Mouse (Mus musculus) embryonic fibroblast, embryonic 13.5 days (primary cell): ENCODE data around the gene Btnl10. TPM values are rescaled to one million over a fixed set of nuclear protein-coding genes. Genes with fewer than 3 reads are reported as not detected.

Experiments used
- H3K27ac ChIP-seq: 2 replicates; pipeline ENCODE4 v1.5.1; 2012; ENCODE audit warnings: low read length, control low read depth, inconsistent platforms; ENCODE audit not compliant: insufficient read depth
- H3K4me1 ChIP-seq: 2 replicates; pipeline ENCODE4 v1.6.1; 2011; ENCODE audit warnings: low read length; ENCODE audit not compliant: control insufficient read depth, insufficient read depth
- H3K4me3 ChIP-seq: 2 replicates; pipeline ENCODE4 v1.5.1; 2011; ENCODE audit warnings: mild to moderate bottlenecking, control low read depth, low read length; ENCODE audit not compliant: insufficient read depth
- CTCF ChIP-seq: IDR thresholded peaks from 2 replicates; pipeline ENCODE4 v1.5.1; 2011; ENCODE audit warnings: mild to moderate bottlenecking, control low read depth, low read length, moderate library complexity, borderline replicate concordance; ENCODE audit not compliant: insufficient read depth
- POLR2A ChIP-seq: IDR thresholded peaks from 2 replicates; pipeline ENCODE4 v1.6.1; 2011; ENCODE audit warnings: low read depth, mild to moderate bottlenecking, control low read depth, low read length, moderate library complexity
- polyA plus RNA-seq: library from polyadenylated mRNA; stranded (reverse); fragments of >200 nt; gene quantifications from 2 replicates; pipeline ENCODE4 v1.2.4, GENCODE M21; 2011; ENCODE audit warnings: low read depth; ENCODE audit not compliant: missing spikeins, insufficient read length

The Btnl10 gene
- not detected in 2 replicates for polyA plus RNA-seq

DNA sequence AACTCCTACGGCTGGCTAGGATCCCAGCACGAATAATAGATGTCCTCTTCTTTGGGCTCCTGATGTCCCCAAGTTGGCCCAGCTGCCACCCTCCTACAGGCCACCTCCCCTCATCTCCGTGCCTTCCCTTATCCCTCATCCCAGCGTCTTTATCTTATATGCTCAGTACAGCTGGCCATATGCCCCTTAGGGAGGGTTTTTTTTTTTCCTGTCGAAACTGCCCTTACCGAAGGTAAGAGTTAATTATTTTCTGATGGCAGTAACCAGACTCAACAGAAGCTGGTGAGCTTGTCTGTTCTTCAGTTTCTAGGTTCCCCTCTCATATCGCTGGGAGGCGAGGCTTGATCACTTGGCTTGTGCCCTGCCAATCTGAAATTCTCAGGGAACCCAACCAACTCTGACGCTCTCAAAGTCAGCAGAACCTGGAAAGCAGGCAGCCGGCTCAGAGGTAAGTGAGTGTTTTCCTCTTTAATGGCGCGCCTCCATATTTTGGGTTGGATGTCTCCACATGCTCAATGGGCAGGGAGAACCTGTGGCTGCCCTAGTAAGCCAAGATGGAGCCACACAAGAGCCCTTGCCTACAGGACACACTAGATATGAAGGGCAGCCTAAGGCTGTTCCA lies at the start of gene Btnl10:
Btnl10 (plus strand) TSS at position 164 of the 622 bp plus-strand sequence.
- Histone ChIP-seq H3K4me1 (no peaks in the 10 kb centered on the region), H3K27ac (no peak within 1 kb of the TSS), H3K4me3 (no peak within 1 kb of the TSS)
- no peak for TF ChIP-seq CTCF
- TF ChIP-seq POLR2A, result no peak

GRCm38 (mm10) chr11:58867954-58868330 lies 49.8 kb upstream of the Btnl10 start:
- no peaks in the 10 kb centered on the region; the same call in 1 of the 2 replicates for H3K4me1 ChIP-seq
- no peak for TF ChIP-seq POLR2A
- no peak overlapping the region for H3K27ac ChIP-seq
- peak overlapping the region; percentile 85; the same call in 1 of the 2 replicates for H3K4me3 ChIP-seq

- TF ChIP-seq POLR2A (no peak), CTCF (no peak)
- no peak overlapping the region for H3K27ac ChIP-seq
- no peaks in the 10 kb centered on the region; the same call in 1 of the 2 replicates for H3K4me1 ChIP-seq
- H3K4me3 ChIP-seq, result no peak overlapping the region
Measured at GRCm38 (mm10) chr11:58870961-58871360, 46.7 kb upstream of the Btnl10 start.

DNA sequence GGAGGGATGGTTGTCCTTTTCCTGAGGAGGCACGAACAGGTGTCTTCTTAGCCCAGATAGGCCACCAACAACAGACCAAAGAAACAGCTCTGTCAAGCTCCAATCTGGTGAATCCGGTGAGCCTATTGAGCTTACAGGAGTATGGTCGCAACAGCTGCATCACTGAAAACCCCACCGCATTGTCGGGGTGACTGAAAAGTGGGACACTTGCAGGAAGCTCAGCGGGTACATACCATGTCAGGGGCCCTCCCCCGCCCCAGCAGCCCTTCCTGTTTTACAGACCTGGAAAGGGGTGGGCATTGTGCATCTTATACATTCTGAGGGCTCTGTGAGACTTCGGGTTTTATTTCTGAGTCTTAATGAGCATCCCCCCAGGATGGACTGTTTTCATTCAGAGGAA lies 34.0 kb upstream of the Btnl10 start:
- Histone ChIP-seq H3K27ac (no peak overlapping the region), H3K4me1 (no peaks in the 10 kb centered on the region), H3K4me3 (no peak overlapping the region)
- TF ChIP-seq CTCF (no peak), POLR2A (no peak)

- Histone ChIP-seq H3K4me3 (no peak overlapping the region), H3K4me1 (no peaks in the 10 kb centered on the region), H3K27ac (no peak overlapping the region)
- TF ChIP-seq CTCF (no peak), POLR2A (no peak)
Measured at GRCm38 (mm10) chr11:58890511-58890910, 27.2 kb upstream of the Btnl10 start.

DNA sequence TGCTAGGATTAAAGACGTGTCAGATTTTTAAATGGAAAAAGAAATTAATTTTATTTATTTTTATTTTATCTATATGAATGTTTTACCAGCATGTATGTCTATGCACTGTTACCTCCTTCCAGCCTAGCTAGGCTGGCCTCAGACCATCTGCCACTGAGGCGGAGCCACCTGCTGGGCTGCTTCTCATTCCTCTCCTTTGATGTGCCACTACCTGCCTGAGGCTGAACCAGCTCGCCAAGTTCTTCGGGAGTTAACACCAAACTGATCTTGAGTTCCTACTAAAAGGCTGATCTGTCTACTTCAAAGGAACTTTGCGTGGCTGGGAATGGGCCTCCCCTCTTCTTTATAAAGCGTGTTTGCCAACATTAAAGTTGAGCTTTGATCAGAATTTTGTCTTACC lies 23.3 kb upstream of the Btnl10 start:
- no peak for TF ChIP-seq CTCF
- TF ChIP-seq POLR2A, result no peak
- Histone ChIP-seq H3K4me1 (no peaks in the 10 kb centered on the region), H3K27ac (no peak overlapping the region), H3K4me3 (no peak overlapping the region)

GRCm38 (mm10) chr11:58897485-58897884 lies 20.2 kb upstream of the Btnl10 start:
- TF ChIP-seq CTCF, result no peak
- no peak for TF ChIP-seq POLR2A
- no peaks in the 10 kb centered on the region for H3K4me1 ChIP-seq
- no peak overlapping the region for H3K27ac ChIP-seq
- no peak overlapping the region for H3K4me3 ChIP-seq

GRCm38 (mm10) chr11:58901080-58901479 lies 16.6 kb upstream of the Btnl10 start:
- TF ChIP-seq POLR2A, result no peak
- TF ChIP-seq CTCF, result no peak

GRCm38 (mm10) chr11:58903511-58904409 lies 13.9 kb upstream of the Btnl10 start, which contains the start of gene Zfp39:
TSS of gene Zfp39 (minus strand) at chr11:58904225.
- Histone ChIP-seq H3K4me3 (peak within 1 kb of the TSS; percentile 69), H3K4me1 (peaks cover 3% of the 10 kb centered on the region; the same call in 1 of the 2 replicates), H3K27ac (peak within 1 kb of the TSS; percentile 10; the same call in 1 of the 2 replicates)
- no peak for TF ChIP-seq CTCF
- TF ChIP-seq POLR2A, result peak; percentile 76

More at GRCm38 (mm10) chr11:58901080-58901479, 16.6 kb upstream of the Btnl10 start:
- Histone ChIP-seq H3K4me3 (no peak overlapping the region), H3K27ac (no peak overlapping the region), H3K4me1 (peaks cover 3% of the 10 kb centered on the region; the same call in 1 of the 2 replicates)

GRCm38 (mm10) chr11:58904410-58904718 lies 13.3 kb upstream of the Btnl10 start:
- TF ChIP-seq CTCF (no peak), POLR2A (no peak)
- Histone ChIP-seq H3K4me1 (peaks cover 3% of the 10 kb centered on the region; the same call in 1 of the 2 replicates), H3K4me3 (peak overlapping the region; percentile 69), H3K27ac (no peak overlapping the region)
